Mouse (Mus musculus): ENCODE results near the gene Actn1.
"Not testable (repeated sequence)": the region's sequence is repeated elsewhere in the genome, so short reads cannot be mapped to it uniquely, and the experiment has no call there.

The Actn1 gene

GRCm38 (mm10) chr12:80260056-80260743, at the start of gene Actn1:
Gene Actn1, minus strand, starts transcription at chr12:80260371.
- peak; percentile 100 for DNase-seq (ENCODE audit: extremely low read depth, insufficient read length, low spot score)

GRCm38 (mm10) chr12:80307556-80307955, 47.4 kb upstream of the Actn1 start:
- no peak for DNase-seq (ENCODE audit: extremely low read depth, insufficient read length, low spot score)

GRCm38 (mm10) chr12:80304518-80304917, 44.3 kb upstream of the Actn1 start:
- DNase-seq (ENCODE audit: extremely low read depth, insufficient read length, low spot score), result no peak

GRCm38 (mm10) chr12:80300833-80301456, 40.8 kb upstream of the Actn1 start:
- DNase-seq (ENCODE audit: extremely low read depth, insufficient read length, low spot score), result no peak

GRCm38 (mm10) chr12:80298714-80299113, 38.5 kb upstream of the Actn1 start:
- DNase-seq (ENCODE audit: extremely low read depth, insufficient read length, low spot score), result no peak

GRCm38 (mm10) chr12:80291895-80292435, 31.8 kb upstream of the Actn1 start:
- peak; percentile 81 for DNase-seq (ENCODE audit: extremely low read depth, insufficient read length, low spot score)

GRCm38 (mm10) chr12:80290964-80291363, 30.8 kb upstream of the Actn1 start:
- no peak for DNase-seq (ENCODE audit: extremely low read depth, insufficient read length, low spot score)

- no peak for DNase-seq (ENCODE audit: extremely low read depth, insufficient read length, low spot score)
Observed at GRCm38 (mm10) chr12:80290483-80290882, 30.3 kb upstream of the Actn1 start.

GRCm38 (mm10) chr12:80289722-80290121, 29.6 kb upstream of the Actn1 start:
- DNase-seq (ENCODE audit: extremely low read depth, insufficient read length, low spot score), result no peak

GRCm38 (mm10) chr12:80285890-80286289, 25.7 kb upstream of the Actn1 start:
- no peak for DNase-seq (ENCODE audit: extremely low read depth, insufficient read length, low spot score)

GRCm38 (mm10) chr12:80284251-80284650, 24.1 kb upstream of the Actn1 start:
- not testable (repeated sequence) for DNase-seq (ENCODE audit: extremely low read depth, insufficient read length, low spot score)

GRCm38 (mm10) chr12:80278866-80279265, 18.7 kb upstream of the Actn1 start:
- no peak for DNase-seq (ENCODE audit: extremely low read depth, insufficient read length, low spot score)

GRCm38 (mm10) chr12:80277428-80277827, 17.3 kb upstream of the Actn1 start:
- DNase-seq (ENCODE audit: extremely low read depth, insufficient read length, low spot score), result no peak

- DNase-seq (ENCODE audit: extremely low read depth, insufficient read length, low spot score), result no peak
Observed at GRCm38 (mm10) chr12:80275187-80275820, 15.1 kb upstream of the Actn1 start.

- no peak for DNase-seq (ENCODE audit: extremely low read depth, insufficient read length, low spot score)
Observed at GRCm38 (mm10) chr12:80273020-80273686, 13.0 kb upstream of the Actn1 start.

- DNase-seq (ENCODE audit: extremely low read depth, insufficient read length, low spot score), result no peak
Observed at GRCm38 (mm10) chr12:80271806-80272205, 11.6 kb upstream of the Actn1 start.

- DNase-seq (ENCODE audit: extremely low read depth, insufficient read length, low spot score), result no peak
Observed at GRCm38 (mm10) chr12:80270924-80271323, 10.8 kb upstream of the Actn1 start.

- no peak for DNase-seq (ENCODE audit: extremely low read depth, insufficient read length, low spot score)
Observed at GRCm38 (mm10) chr12:80269303-80269702, 9.1 kb upstream of the Actn1 start.

- DNase-seq (ENCODE audit: extremely low read depth, insufficient read length, low spot score), result no peak
Observed at GRCm38 (mm10) chr12:80267962-80268361, 7.8 kb upstream of the Actn1 start.

GRCm38 (mm10) chr12:80264388-80264787, 4.2 kb upstream of the Actn1 start:
- not testable (repeated sequence) for DNase-seq (ENCODE audit: extremely low read depth, insufficient read length, low spot score)
